Mouse (Mus musculus) CH12F3 (cell line): ENCODE measurements around the gene Dhdds.

Experiments used
- in situ Hi-C: fragments of 300-500 bp; cut with MboI; formaldehyde crosslinking; loops from 2 replicates; pipeline ENCODE4 v1.14.3; 2020; ENCODE audit warnings: low sequenced_read_pairs

Dhdds gene

GRCm38 (mm10) chr4:133958884-133959283, 41.8 kb downstream of the Dhdds start:
- in situ Hi-C loops = no loop called here

GRCm38 (mm10) chr4:133956358-133956757, 44.4 kb downstream of the Dhdds start:
- in situ Hi-C loops = no loop called here

GRCm38 (mm10) chr4:133946736-133947135, 54.0 kb downstream of the Dhdds start:
- in situ Hi-C loops = no loop called here

- in situ Hi-C loops = no loop called here
Observed at GRCm38 (mm10) chr4:133943791-133944190, 56.9 kb downstream of the Dhdds start.

GRCm38 (mm10) chr4:133942679-133943078, 58.0 kb downstream of the Dhdds start:
- in situ Hi-C loops = no loop called here

GRCm38 (mm10) chr4:133941576-133941975, 59.1 kb downstream of the Dhdds start:
- in situ Hi-C loops = no loop called here

- in situ Hi-C loops = no loop called here
Observed at GRCm38 (mm10) chr4:133940386-133941260, 60.1 kb downstream of the Dhdds start.

- in situ Hi-C loops = no loop called here
Observed at GRCm38 (mm10) chr4:133938077-133938476, 62.6 kb downstream of the Dhdds start.

GRCm38 (mm10) chr4:133931785-133932184, 68.9 kb downstream of the Dhdds start:
- in situ Hi-C loops = no loop called here

GRCm38 (mm10) chr4:133931349-133931748, 69.4 kb downstream of the Dhdds start:
- in situ Hi-C loops = no loop called here

GRCm38 (mm10) chr4:133929278-133929670, 71.4 kb downstream of the Dhdds start:
- in situ Hi-C loops = no loop called here

GRCm38 (mm10) chr4:133928576-133929277, 72.0 kb downstream of the Dhdds start:
- in situ Hi-C loops = no loop called here

- in situ Hi-C loops = no loop called here
Observed at GRCm38 (mm10) chr4:133925204-133925603, 75.5 kb downstream of the Dhdds start.

GRCm38 (mm10) chr4:133923743-133924142, 77.0 kb downstream of the Dhdds start:
- in situ Hi-C loops = no loop called here
